Mouse (Mus musculus) forebrain, postnatal 0 days (tissue): ENCODE measurements around the gene Cps1. TPM values are rescaled to one million over a fixed set of nuclear protein-coding genes. Genes with fewer than 3 reads are reported as not detected.

Experiments used
- ATAC-seq: fragments of 200-750 bp; cut with Nextera tagmentation; 2 replicates; pipeline ENCODE4 v1.8.0; 2017; ENCODE audit warnings: mild to moderate bottlenecking, moderate library complexity
- DNase-seq: peaks from one replicate; pipeline ENCODE4 v3.0.0-alpha.2; 2015
- H3K27ac ChIP-seq: fragments of 300-500 bp; sonication (generic); 2 replicates; pipeline ENCODE4 v1.5.1; 2014; ENCODE audit warnings: low read depth, mild to moderate bottlenecking, antibody characterized with exemption, low read length, moderate library complexity, mixed read lengths
- H3K27me3 ChIP-seq: fragments of 300-500 bp; sonication (generic); 2 replicates; pipeline ENCODE4 v1.6.1; 2014; ENCODE audit warnings: mild to moderate bottlenecking, low read length, mixed read lengths; ENCODE audit not compliant: insufficient read depth
- H3K36me3 ChIP-seq: fragments of 300-500 bp; sonication (generic); 2 replicates; pipeline ENCODE4 v1.6.1; 2014; ENCODE audit warnings: mild to moderate bottlenecking, moderate library complexity; ENCODE audit not compliant: insufficient read depth
- H3K4me1 ChIP-seq: fragments of 300-500 bp; sonication (generic); 2 replicates; pipeline ENCODE4 v1.6.1; 2014; ENCODE audit warnings: antibody characterized with exemption; ENCODE audit not compliant: insufficient read depth
- H3K4me2 ChIP-seq: fragments of 300-500 bp; sonication (generic); 2 replicates; pipeline ENCODE4 v1.6.1; 2014; ENCODE audit warnings: low read depth, mild to moderate bottlenecking, moderate library complexity
- H3K4me3 ChIP-seq: fragments of 300-500 bp; sonication (generic); 2 replicates; pipeline ENCODE4 v1.5.1; 2014; ENCODE audit warnings: low read depth, low read length, mixed read lengths
- H3K9ac ChIP-seq: fragments of 300-500 bp; sonication (generic); 2 replicates; pipeline ENCODE4 v1.6.1; 2014; ENCODE audit warnings: mild to moderate bottlenecking
- H3K9me3 ChIP-seq: fragments of 300-500 bp; sonication (generic); 2 replicates; pipeline ENCODE4 v1.6.1; 2016; ENCODE audit warnings: low read length
- CTCF ChIP-seq: sonication (generic); IDR thresholded peaks from 2 replicates; pipeline ENCODE4 v1.5.1; 2016; ENCODE audit warnings: antibody characterized with exemption, control low read depth, low read depth
- WGBS: fragments of 180-500 bp; shearing (Covaris S2); extraction: QIAGEN DNeasy Blood & Tissue Kit; methylation state at CpG from one replicate; pipeline ENCODE4 v1.1.7; 2014; 5-methylcytosine and 5-hydroxymethylcytosine counted together
- polyA plus RNA-seq: library from polyadenylated mRNA; unstranded; fragments of >200 nt; fragmentation: Nextera tagmentation; extraction: Ambion mirVana; gene quantifications from 2 replicates; pipeline ENCODE4 v1.2.1, GENCODE M21; 2015
- total RNA-seq: library from RNA; depleted of rRNA; stranded (reverse); fragments of >200 nt; gene quantifications from 2 replicates; pipeline ENCODE4 v1.2.3, GENCODE M21; 2014; rRNA removed

Cps1 gene
- 0.14 and 0.31 TPM in 2 replicates for total RNA-seq
- 0.11 and 0.17 TPM in 2 replicates for polyA plus RNA-seq

DNA sequence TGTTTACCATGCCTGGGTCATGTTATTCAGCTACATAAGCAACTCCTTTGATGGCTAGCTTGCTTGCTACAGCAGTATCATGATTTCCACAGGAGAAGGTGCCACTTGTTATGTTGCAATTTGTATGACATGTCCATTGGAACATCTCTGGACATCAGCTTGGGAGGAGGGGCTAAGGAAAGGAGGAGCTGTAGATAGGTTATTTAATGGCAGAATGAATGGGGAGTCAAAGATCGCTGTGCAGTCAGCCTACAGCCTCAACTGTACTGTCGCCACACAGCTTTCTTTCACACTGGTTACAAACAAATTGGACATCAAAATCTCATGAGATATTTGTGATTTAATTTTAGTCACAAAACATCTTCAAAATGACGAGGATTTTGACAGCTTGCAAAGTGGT, at the start of gene Cps1:
Gene Cps1 (plus strand): TSS at position 230 of the 400 bp plus-strand sequence.
- DNase-seq (no peak), ATAC-seq (no peak)
- Histone ChIP-seq H3K4me3 (no peak within 1 kb of the TSS), H3K27me3 (no peaks in the 10 kb centered on the region), H3K9ac (no peak within 1 kb of the TSS), H3K9me3 (no peaks in the 10 kb centered on the region), H3K27ac (no peak within 1 kb of the TSS), H3K36me3 (no peaks in the 10 kb centered on the region), H3K4me1 (no peaks in the 10 kb centered on the region), H3K4me2 (no peak within 1 kb of the TSS)
- WGBS: 85% methylated on average over 3 of the region's 3 CpGs
- TF ChIP-seq CTCF: no peak

DNA sequence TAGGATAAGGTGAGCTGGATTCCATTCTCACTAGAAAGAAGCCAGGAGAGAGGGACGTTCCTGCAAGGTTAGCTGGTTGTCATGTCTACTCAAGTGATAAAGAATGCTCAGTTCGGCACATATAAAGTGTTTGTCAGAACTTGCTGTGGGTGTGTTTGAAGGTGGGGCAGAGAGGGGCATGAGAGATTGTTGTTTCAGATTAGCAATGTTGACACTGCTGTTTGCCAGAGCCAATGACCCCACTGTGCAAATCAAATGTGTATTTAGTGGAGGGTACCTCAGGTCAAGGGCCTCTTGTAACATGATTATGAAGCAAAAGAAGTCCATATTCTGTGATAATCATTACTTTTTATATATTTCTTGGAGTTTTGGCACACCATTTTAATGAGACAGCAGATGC, 45.1 kb upstream of the Cps1 start:
- 77% methylated on average over 2 of the region's 2 CpGs for WGBS
- TF ChIP-seq CTCF: no peak
- H3K36me3 ChIP-seq: no peaks in the 10 kb centered on the region

DNA sequence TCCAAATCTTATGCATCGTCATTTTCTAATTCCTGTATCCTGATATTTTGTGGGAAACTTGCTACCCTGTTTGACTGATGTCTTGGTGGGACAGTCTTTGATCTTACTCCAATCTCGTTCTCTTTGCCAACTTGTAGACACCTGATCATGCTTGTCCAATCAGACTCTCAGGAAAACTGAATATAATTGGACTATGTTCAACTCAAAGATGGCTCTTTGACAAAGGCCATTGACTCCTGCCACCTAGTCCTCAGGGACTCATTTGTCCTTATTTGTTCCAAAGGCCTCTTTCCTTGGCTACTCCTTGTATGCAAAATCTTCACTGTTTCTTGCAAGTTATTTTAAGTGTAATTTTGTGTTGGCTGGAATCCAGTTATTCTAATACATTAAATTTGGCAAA, 44.2 kb upstream of the Cps1 start:
- TF ChIP-seq CTCF: no peak
- no peaks in the 10 kb centered on the region for H3K36me3 ChIP-seq
- no peaks in the 10 kb centered on the region for H3K27me3 ChIP-seq
- H3K4me3 ChIP-seq: no peak overlapping the region
- H3K27ac ChIP-seq: no peak overlapping the region
- ATAC-seq: no peak
- no peak for DNase-seq
- no peaks in the 10 kb centered on the region for H3K9me3 ChIP-seq
- H3K4me2 ChIP-seq: no peak overlapping the region
- no peaks in the 10 kb centered on the region for H3K4me1 ChIP-seq
- WGBS: 80% methylated on average over 2 of the region's 2 CpGs
- H3K9ac ChIP-seq: no peak overlapping the region

More for the DNA sequence above, 45.1 kb upstream of the Cps1 start:
- DNase-seq (no peak), ATAC-seq (no peak)
- Histone ChIP-seq H3K4me2 (no peak overlapping the region), H3K4me3 (no peak overlapping the region), H3K9me3 (no peaks in the 10 kb centered on the region), H3K9ac (no peak overlapping the region), H3K27me3 (no peaks in the 10 kb centered on the region), H3K4me1 (no peaks in the 10 kb centered on the region), H3K27ac (no peak overlapping the region)

DNA sequence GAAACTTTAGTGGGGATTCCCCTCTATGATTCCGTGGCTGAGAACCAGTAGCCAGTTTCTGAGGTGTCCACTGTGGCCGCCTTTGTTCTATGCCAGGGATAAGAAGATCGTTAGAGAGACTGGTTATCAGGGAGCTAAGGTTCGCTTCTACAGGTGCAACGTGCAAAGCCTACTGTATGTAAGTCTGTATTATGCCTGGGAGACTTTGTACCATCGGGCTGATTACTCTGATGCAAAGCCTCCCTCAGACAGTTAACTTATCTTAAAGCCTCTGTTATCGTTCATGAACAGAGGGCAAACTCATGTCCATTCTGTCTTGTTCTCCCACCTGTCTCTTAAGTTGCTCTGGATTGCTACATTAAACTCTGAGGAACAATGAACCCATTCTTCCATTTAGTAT, 43.7 kb upstream of the Cps1 start:
- TF ChIP-seq CTCF: no peak
- no peak for ATAC-seq
- Histone ChIP-seq H3K36me3 (no peaks in the 10 kb centered on the region), H3K9me3 (no peaks in the 10 kb centered on the region), H3K4me3 (no peak overlapping the region), H3K27ac (no peak overlapping the region), H3K4me2 (no peak overlapping the region), H3K9ac (no peak overlapping the region), H3K4me1 (no peaks in the 10 kb centered on the region), H3K27me3 (no peaks in the 10 kb centered on the region)
- no peak for DNase-seq
- 79% methylated on average over 7 of the region's 7 CpGs for WGBS

DNA sequence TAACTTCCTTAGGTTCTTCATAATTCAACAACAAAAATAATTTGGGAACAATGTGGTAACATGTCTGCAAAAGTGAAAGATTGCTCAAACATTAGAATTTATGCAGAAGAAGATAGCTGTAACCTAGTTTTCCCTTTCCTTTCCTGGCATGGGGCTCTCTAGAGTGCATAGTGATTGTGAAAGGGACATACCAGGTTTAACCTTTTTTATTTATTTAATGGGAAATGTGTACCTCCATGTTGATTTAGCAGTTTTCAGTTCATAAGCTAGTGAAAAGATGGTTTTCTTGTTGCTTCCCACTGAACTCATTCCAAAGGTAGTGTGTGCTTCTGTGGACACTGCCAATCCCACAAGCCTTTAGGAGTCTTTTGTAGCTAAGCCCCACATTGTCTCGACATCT, 30.4 kb upstream of the Cps1 start:
- no peak for DNase-seq
- Histone ChIP-seq H3K27ac (no peak overlapping the region), H3K9me3 (no peaks in the 10 kb centered on the region), H3K4me3 (no peak overlapping the region), H3K4me2 (no peak overlapping the region), H3K9ac (no peak overlapping the region), H3K27me3 (no peaks in the 10 kb centered on the region), H3K4me1 (no peaks in the 10 kb centered on the region), H3K36me3 (no peaks in the 10 kb centered on the region)
- TF ChIP-seq CTCF: no peak
- 62% methylated on average over 1 of the region's 1 CpGs for WGBS
- ATAC-seq: no peak

DNA sequence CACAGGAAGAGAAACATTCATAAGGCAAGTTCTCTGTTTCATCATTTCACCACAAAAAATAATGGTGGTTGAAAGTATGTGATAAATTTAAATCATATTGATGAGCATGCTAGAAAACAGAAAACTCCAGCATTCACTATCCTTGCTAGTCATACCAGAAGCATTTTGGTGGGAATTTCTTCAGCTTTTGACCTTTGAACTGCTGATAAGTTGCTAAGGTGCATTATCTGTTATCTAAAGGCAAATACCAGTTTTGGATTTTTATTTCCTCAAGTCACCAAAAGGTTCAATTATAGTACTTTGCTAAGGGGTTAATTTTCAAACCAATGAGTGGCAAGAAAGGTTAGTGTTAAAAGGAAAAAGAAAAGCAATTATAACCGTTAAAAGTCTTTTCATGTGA, 23.6 kb upstream of the Cps1 start:
- no peak overlapping the region for H3K4me3 ChIP-seq
- no peak for TF ChIP-seq CTCF
- no peak for DNase-seq
- no peak for ATAC-seq
- H3K27ac ChIP-seq: no peak overlapping the region
- no peaks in the 10 kb centered on the region for H3K4me1 ChIP-seq
- no peak overlapping the region for H3K4me2 ChIP-seq
- no peaks in the 10 kb centered on the region for H3K36me3 ChIP-seq
- WGBS: 72% methylated on average over 1 of the region's 1 CpGs
- H3K9me3 ChIP-seq: no peaks in the 10 kb centered on the region
- H3K9ac ChIP-seq: no peak overlapping the region
- no peaks in the 10 kb centered on the region; the same call in 1 of the 2 replicates for H3K27me3 ChIP-seq

DNA sequence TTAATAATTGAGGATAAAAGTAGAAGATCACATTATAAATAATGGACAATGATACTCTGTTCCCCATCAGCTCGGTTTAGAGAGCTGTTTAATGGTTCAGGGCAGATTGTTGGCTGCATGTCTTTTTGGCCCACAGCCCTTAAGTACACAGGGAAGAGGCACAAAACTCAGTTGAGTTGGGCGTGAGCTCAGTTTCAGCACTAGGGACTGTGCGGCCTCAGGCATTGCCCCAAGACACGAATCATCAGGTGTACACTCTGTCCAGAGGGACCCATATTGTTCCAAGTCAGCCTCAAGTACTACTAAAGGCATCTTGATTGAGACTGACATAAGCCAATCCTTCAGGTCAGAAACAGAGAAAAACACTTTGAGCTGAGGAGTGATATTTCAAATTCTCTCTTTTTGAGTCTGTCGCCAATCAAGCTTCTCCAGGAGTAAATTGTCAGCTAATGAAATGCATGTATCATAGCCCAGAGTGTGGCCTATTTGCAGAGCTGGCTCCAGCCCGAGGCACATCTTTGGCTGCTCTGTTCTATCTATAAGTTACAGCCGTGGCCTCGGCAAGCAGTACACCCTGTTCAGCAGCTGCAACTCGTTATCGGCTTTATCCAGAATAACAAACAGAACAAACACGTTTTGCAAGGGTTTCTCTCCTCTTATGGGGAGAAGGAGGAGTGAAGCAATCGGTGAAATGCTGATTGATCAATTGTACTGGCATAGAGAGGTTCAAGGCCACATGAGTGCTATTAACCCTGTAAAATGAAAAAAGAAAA, 19.2 kb upstream of the Cps1 start:
- no peaks in the 10 kb centered on the region for H3K9me3 ChIP-seq
- H3K27ac ChIP-seq: no peak overlapping the region
- DNase-seq: no peak
- TF ChIP-seq CTCF: no peak
- no peaks in the 10 kb centered on the region for H3K4me1 ChIP-seq
- no peaks in the 10 kb centered on the region for H3K27me3 ChIP-seq
- no peak overlapping the region for H3K4me3 ChIP-seq
- no peak overlapping the region for H3K4me2 ChIP-seq
- no peak for ATAC-seq
- 44% methylated on average over 12 of the region's 12 CpGs for WGBS
- no peak overlapping the region for H3K9ac ChIP-seq
- H3K36me3 ChIP-seq: no peaks in the 10 kb centered on the region
